24 mouse cellular contexts compared by ENCODE assay signal in the genomic region with DNA sequence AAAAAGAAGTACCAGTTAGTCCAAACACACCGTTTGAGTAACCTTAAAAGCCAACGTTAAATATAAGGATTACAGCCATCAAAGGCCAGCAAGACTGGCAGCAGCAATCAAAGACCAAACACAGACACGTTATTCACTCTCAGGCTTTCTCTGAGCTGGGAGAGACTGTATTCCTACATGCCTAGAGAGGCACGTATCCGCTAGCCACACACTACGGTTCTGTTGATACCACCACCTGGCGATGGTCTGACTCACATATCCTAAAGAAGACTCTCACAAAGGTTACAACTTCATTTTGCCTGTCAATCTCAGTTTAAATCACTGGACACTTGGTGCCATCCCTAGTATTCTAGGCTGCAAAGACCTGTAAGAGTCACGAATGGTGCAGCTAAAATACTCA. TPM values are rescaled to one million over a fixed set of nuclear protein-coding genes. Genes with fewer than 3 reads are reported as not detected.
DNase-seq lines count a peak whose midpoint lies in the region; ATAC-seq and TF ChIP-seq lines count a peak whose summit lies in the region.
"Had no signal": no experiment of that assay in that cellular context is flagged by ENCODE, and none has a peak within 500 bp of the region (broad histone marks: within the 10 kb centered on the region; RNA-seq: fewer than 3 reads in every experiment).

No protein-coding gene starts in this region.

- 0 out of 2 replicates have a peak overlapping the region, but pooled peaks have one; percentile 13 for H3K27ac ChIP-seq in forebrain, embryonic 12.5 days
- no peak overlapping the region for H3K27ac ChIP-seq in forebrain, embryonic 16.5 days (ENCODE audit: low read length)
- no peak overlapping the region for H3K27ac ChIP-seq in heart, embryonic 16.5 days (ENCODE audit: low read length)
- no peak overlapping the region for H3K27ac ChIP-seq in midbrain, embryonic 13.5 days
- H3K27ac ChIP-seq in midbrain, embryonic 14.5 days (replicated peaks; ENCODE audit: low read depth, low read length): no peak overlapping the region
- H3K27ac ChIP-seq: hindbrain, embryonic 12.5 days; hindbrain, postnatal 0 days; left cerebral cortex, adult 2 months; limb, embryonic 12.5 days had no signal

- no peaks in the 10 kb centered on the region for H3K36me3 ChIP-seq in forebrain, embryonic 12.5 days (replicated peaks)
- no peaks in the 10 kb centered on the region for H3K36me3 ChIP-seq in forebrain, embryonic 16.5 days (ENCODE audit: control insufficient read depth, insufficient read depth)
- peaks cover 3% of the 10 kb centered on the region; the same call in 1 of the 2 replicates for H3K36me3 ChIP-seq in heart, embryonic 16.5 days (ENCODE audit: control insufficient read depth, insufficient read depth)
- H3K36me3 ChIP-seq in midbrain, embryonic 13.5 days: no peaks in the 10 kb centered on the region
- no peaks in the 10 kb centered on the region for H3K36me3 ChIP-seq in midbrain, embryonic 14.5 days (ENCODE audit: control insufficient read depth, insufficient read depth, low read length)
- no peaks in the 10 kb centered on the region for H3K36me3 ChIP-seq in myocyte (ENCODE audit: control insufficient read depth, insufficient read depth)
- H3K36me3 ChIP-seq: heart, embryonic 12.5 days; hindbrain, embryonic 12.5 days; limb, embryonic 12.5 days had no signal

- H3K4me3 ChIP-seq in forebrain, embryonic 12.5 days (replicated peaks): no peak overlapping the region
- no peak overlapping the region for H3K4me3 ChIP-seq in forebrain, embryonic 16.5 days (replicated peaks; ENCODE audit: low read length)
- no peak overlapping the region for H3K4me3 ChIP-seq in heart, embryonic 16.5 days (ENCODE audit: low read length)
- H3K4me3 ChIP-seq in midbrain, embryonic 13.5 days (replicated peaks): no peak overlapping the region
- H3K4me3 ChIP-seq in midbrain, embryonic 14.5 days (replicated peaks; ENCODE audit: low read depth, low read length): no peak overlapping the region
- no peak overlapping the region for H3K4me3 ChIP-seq in myocyte
- H3K4me3 ChIP-seq: erythroblast, embryonic 14.5 days; heart, embryonic 12.5 days; hindbrain, embryonic 12.5 days; left cerebral cortex, adult 2 months; limb, embryonic 12.5 days had no signal

- 60% methylated on average over 8 of the region's 8 CpGs for WGBS in forebrain, embryonic 12.5 days
- 51% methylated on average over 8 of the region's 8 CpGs for WGBS in forebrain, embryonic 16.5 days
- WGBS in heart, embryonic 16.5 days: 56% methylated on average over 8 of the region's 8 CpGs
- 43% methylated on average over 8 of the region's 8 CpGs for WGBS in midbrain, embryonic 13.5 days
- 24% methylated on average over 8 of the region's 8 CpGs for WGBS in midbrain, embryonic 14.5 days

- no peak overlapping the region for H3K9ac ChIP-seq in forebrain, embryonic 12.5 days
- H3K9ac ChIP-seq in forebrain, embryonic 16.5 days (replicated peaks; ENCODE audit: low read depth, low read length): no peak overlapping the region
- H3K9ac ChIP-seq in heart, embryonic 16.5 days (ENCODE audit: low read length): no peak overlapping the region
- H3K9ac ChIP-seq in midbrain, embryonic 13.5 days (replicated peaks): no peak overlapping the region
- H3K9ac ChIP-seq in midbrain, embryonic 14.5 days (replicated peaks; ENCODE audit: low read length): no peak overlapping the region
- H3K9ac ChIP-seq: heart, embryonic 12.5 days; hindbrain, embryonic 12.5 days; limb, embryonic 12.5 days had no signal

- H3ac ChIP-seq in myocyte (ENCODE audit: control insufficient read depth, insufficient read length): no peak overlapping the region

- peaks cover 41% of the 10 kb centered on the region for H3K4me1 ChIP-seq in forebrain, embryonic 12.5 days
- peaks cover 33% of the 10 kb centered on the region for H3K4me1 ChIP-seq in forebrain, embryonic 16.5 days (replicated peaks; ENCODE audit: control insufficient read depth, insufficient read depth, low read length)
- H3K4me1 ChIP-seq in heart, embryonic 16.5 days (ENCODE audit: control insufficient read depth, insufficient read depth, low read length): peaks cover 18% of the 10 kb centered on the region
- H3K4me1 ChIP-seq in midbrain, embryonic 13.5 days (replicated peaks): peaks cover 56% of the 10 kb centered on the region
- H3K4me1 ChIP-seq in midbrain, embryonic 14.5 days (ENCODE audit: control insufficient read depth, insufficient read depth, low read length): peaks cover 43% of the 10 kb centered on the region

- TF ChIP-seq POLR2A in myocyte (IDR thresholded peaks at IDR 0.05; ENCODE audit: insufficient read length, low read depth): no peak

- DNase-seq in heart, postnatal 4 days: no peak
- no peak for DNase-seq in midbrain, embryonic 14.5 days
- DNase-seq: adrenal gland, postnatal 14 days; cerebellum, postnatal 10 days; kidney, adult 9 months; kidney, postnatal 10 days; lung, postnatal 36 days; right cerebral cortex, postnatal 25 days; thymus, adult 18-20 months; thymus, postnatal 36 days had no signal

- peaks cover 96% of the 10 kb centered on the region for H3K79me2 ChIP-seq in myocyte (ENCODE audit: control insufficient read depth, insufficient read depth)

- no peak for ATAC-seq in forebrain, embryonic 12.5 days (ENCODE audit: low FRiP score)
- ATAC-seq in forebrain, embryonic 16.5 days: no peak
- 0 out of 2 replicates have a peak, but pooled peaks have one; percentile 45 for ATAC-seq in heart, embryonic 16.5 days (replicated peaks; ENCODE audit: extremely low read depth, insufficient read depth, low FRiP score)
- ATAC-seq in midbrain, embryonic 13.5 days: no peak
- no peak for ATAC-seq in midbrain, embryonic 14.5 days (ENCODE audit: low FRiP score, low TSS enrichment)
- ATAC-seq: CD4-positive, CD25-positive, alpha-beta regulatory T cell, adult 4 months; hindbrain, postnatal 0 days; intestine, postnatal 0 days had no signal

- H3K9me3 ChIP-seq in forebrain, embryonic 12.5 days: no peaks in the 10 kb centered on the region
- H3K9me3 ChIP-seq in forebrain, embryonic 16.5 days (ENCODE audit: control insufficient read depth, low read length): no peaks in the 10 kb centered on the region
- H3K9me3 ChIP-seq in heart, embryonic 16.5 days (replicated peaks; ENCODE audit: control insufficient read depth, low read length): no peaks in the 10 kb centered on the region
- no peaks in the 10 kb centered on the region for H3K9me3 ChIP-seq in midbrain, embryonic 13.5 days
- no peaks in the 10 kb centered on the region for H3K9me3 ChIP-seq in midbrain, embryonic 14.5 days (ENCODE audit: control insufficient read depth, low read length)
- H3K9me3 ChIP-seq: heart, embryonic 12.5 days; hindbrain, embryonic 12.5 days; limb, embryonic 12.5 days had no signal

- H3K4me2 ChIP-seq in forebrain, embryonic 12.5 days: no peak overlapping the region
- no peak overlapping the region for H3K4me2 ChIP-seq in forebrain, embryonic 16.5 days (ENCODE audit: low read length)
- H3K4me2 ChIP-seq in heart, embryonic 16.5 days (ENCODE audit: low read depth, low read length): no peak overlapping the region
- peak overlapping the region; percentile 3; the same call in 1 of the 2 replicates for H3K4me2 ChIP-seq in midbrain, embryonic 13.5 days (replicated peaks)
- H3K4me2 ChIP-seq in midbrain, embryonic 14.5 days (ENCODE audit: low read length): no peak overlapping the region
- H3K4me2 ChIP-seq in myocyte (ENCODE audit: low read depth): peak overlapping the region; percentile 53
- H3K4me2 ChIP-seq: heart, embryonic 12.5 days; hindbrain, embryonic 12.5 days; limb, embryonic 12.5 days; midbrain, embryonic 11.5 days had no signal

- no peaks in the 10 kb centered on the region for H3K27me3 ChIP-seq in forebrain, embryonic 12.5 days
- H3K27me3 ChIP-seq in forebrain, embryonic 16.5 days (replicated peaks; ENCODE audit: control insufficient read depth, insufficient read depth, low read length): no peaks in the 10 kb centered on the region
- H3K27me3 ChIP-seq in heart, embryonic 16.5 days (ENCODE audit: control insufficient read depth, insufficient read depth, low read length): no peaks in the 10 kb centered on the region
- H3K27me3 ChIP-seq in midbrain, embryonic 13.5 days: no peaks in the 10 kb centered on the region
- H3K27me3 ChIP-seq in midbrain, embryonic 14.5 days (ENCODE audit: control insufficient read depth, insufficient read depth, low read length): no peaks in the 10 kb centered on the region
- no peaks in the 10 kb centered on the region for H3K27me3 ChIP-seq in myocyte (ENCODE audit: control insufficient read depth, insufficient read depth, insufficient read length)
- H3K27me3 ChIP-seq: heart, embryonic 12.5 days; hindbrain, embryonic 12.5 days; limb, embryonic 12.5 days had no signal

TF ChIP-seq in myocyte, 11 proteins besides CTCF, POLR2A, EP300 and RAD21:
- no peak for TF ChIP-seq TCF3 (IDR thresholded peaks at IDR 0.05; ENCODE audit: insufficient read length, low read depth)
- no peak for TF ChIP-seq MYOG (IDR thresholded peaks at IDR 0.05; ENCODE audit: control insufficient read depth in 1 of 3, insufficient read depth in 1 of 3, insufficient read length in 2 of 3, low read depth in 2 of 3)
- no peak for TF ChIP-seq REST (IDR thresholded peaks at IDR 0.05; ENCODE audit: insufficient read depth, insufficient read length)
- TF ChIP-seq MAX (IDR thresholded peaks at IDR 0.05; ENCODE audit: low read depth): no peak
- TF ChIP-seq MYOD1 (IDR thresholded peaks at IDR 0.05; ENCODE audit: control insufficient read depth in 1 of 3, insufficient read length in 2 of 3, low read depth in 2 of 3): no peak
- TF ChIP-seq SRF (IDR thresholded peaks at IDR 0.05; ENCODE audit: control insufficient read depth, insufficient read length, low read depth): no peak
- TF ChIP-seq TCF12 (IDR thresholded peaks at IDR 0.05; ENCODE audit: insufficient read depth, poor library complexity, severe bottlenecking): no peak
- TF ChIP-seq E2F4 (IDR thresholded peaks at IDR 0.05; ENCODE audit: insufficient read depth): no peak
- no peak for TF ChIP-seq POLR2AphosphoS2 (IDR thresholded peaks at IDR 0.05; ENCODE audit: insufficient read length, low read depth)
- TF ChIP-seq CEBPB (IDR thresholded peaks at IDR 0.05; ENCODE audit: insufficient read depth, poor library complexity, severe bottlenecking): no peak
- no peak for TF ChIP-seq USF1 (IDR thresholded peaks at IDR 0.05; ENCODE audit: low read depth)

RNA-seq across cellular contexts. Expression of gene Arhgap21, which starts 13.3 kb away (rescaled TPM):
- 55.8 and 59.7 TPM in 2 replicates for polyA plus RNA-seq in forebrain, embryonic 12.5 days (2016; fragmentation: Nextera tagmentation; extraction: Ambion mirVana)
- polyA plus RNA-seq in forebrain, embryonic 16.5 days (2015; fragmentation: Nextera tagmentation; extraction: Ambion mirVana): 40.2 and 40.9 TPM in 2 replicates
- polyA plus RNA-seq in heart, embryonic 16.5 days (2015; fragmentation: Nextera tagmentation; extraction: Ambion mirVana): 14.8 and 18.6 TPM in 2 replicates
- total RNA-seq in heart, postnatal 4 days (2021): 100 to 1,000 TPM; 138 to 140 TPM
- 51.7 and 54.4 TPM in 2 replicates for polyA plus RNA-seq in midbrain, embryonic 13.5 days (2015; fragmentation: Nextera tagmentation; extraction: Ambion mirVana)
- polyA plus RNA-seq in midbrain, embryonic 14.5 days (2014; fragmentation: Nextera tagmentation; extraction: Ambion mirVana): 62.7 TPM in 2 replicates
- polyA plus RNA-seq in myocyte (2012; fragmentation: generic; extraction: Trizol): 18.0 TPM

Comparison
In these comparisons a context has a peak if more than half of its experiments do, and no peak if none do; other contexts are left out.
1. H3K4me2 ChIP-seq: peak in midbrain, embryonic 13.5 days (single experiment) and myocyte (single experiment); none in forebrain, embryonic 12.5 days (single experiment), forebrain, embryonic 16.5 days (single experiment), heart, embryonic 16.5 days (single experiment) and midbrain, embryonic 14.5 days (single experiment).